Mouse (Mus musculus) bone marrow, adult 2 months (tissue): ENCODE results near the gene Hmcn2. TPM values are rescaled to one million over a fixed set of nuclear protein-coding genes. Genes with fewer than 3 reads are reported as not detected.

Experiments used
- H3K27ac ChIP-seq: fragments of 200-500 bp; 2 replicates; pipeline ENCODE4 v1.5.1; 2012; ENCODE audit warnings: low read depth, mild to moderate bottlenecking, control low read depth, inconsistent platforms, low read length; ENCODE audit not compliant: control insufficient read depth, poor library complexity, insufficient read depth
- H3K4me1 ChIP-seq: fragments of 200-500 bp; 2 replicates; pipeline ENCODE4 v1.6.1; 2011; ENCODE audit warnings: low read length; ENCODE audit not compliant: control insufficient read depth, insufficient read depth
- H3K4me3 ChIP-seq: fragments of 200-500 bp; replicated peaks from 2 replicates; pipeline ENCODE3; 2011; ENCODE audit warnings: mild to moderate bottlenecking, low read depth, low read length, control low read depth; ENCODE audit not compliant: control insufficient read depth
- CTCF ChIP-seq: fragments of 200-500 bp; IDR thresholded peaks from 2 replicates; pipeline ENCODE4 v1.5.1; 2011; ENCODE audit warnings: low read length, control low read depth; ENCODE audit not compliant: control insufficient read depth, insufficient read depth
- POLR2A ChIP-seq: fragments of 200-500 bp; IDR thresholded peaks from 2 replicates; pipeline ENCODE4 v1.6.1; 2011; ENCODE audit warnings: low read depth, mild to moderate bottlenecking, control low read depth, low read length, borderline replicate concordance; ENCODE audit not compliant: control insufficient read depth
- WGBS: fragments of 180-500 bp; shearing (Covaris S2); methylation state at CpG from one replicate; pipeline ENCODE4 v1.1.7; 2018; 5-methylcytosine and 5-hydroxymethylcytosine counted together
- polyA plus RNA-seq: library from polyadenylated mRNA; stranded (reverse); fragments of >200 nt; gene quantifications from 2 replicates; pipeline ENCODE4 v1.2.4, GENCODE M21; 2011; ENCODE audit warnings: low replicate concordance; ENCODE audit not compliant: missing spikeins, insufficient read depth, insufficient read length

Hmcn2 gene
- polyA plus RNA-seq, 1 experiment, result 1.6 TPM

GRCm38 (mm10) chr2:31297602-31298268 is 16.5 kb upstream of the Hmcn2 start:
- H3K4me1 ChIP-seq, result no peaks in the 10 kb centered on the region; the same call in 1 of the 2 replicates
- H3K4me3 ChIP-seq, result peak overlapping the region; percentile 69
- 10% methylated on average over 17 of the region's 17 CpGs for WGBS
- no peak for TF ChIP-seq POLR2A
- TF ChIP-seq CTCF, result no peak
- H3K27ac ChIP-seq, result no peak overlapping the region

- Histone ChIP-seq H3K4me1 (no peaks in the 10 kb centered on the region; the same call in 1 of the 2 replicates), H3K4me3 (no peak overlapping the region), H3K27ac (no peak overlapping the region)
- WGBS, result 58% methylated on average over 4 of the region's 4 CpGs
- TF ChIP-seq POLR2A (no peak), CTCF (no peak)
Measured at GRCm38 (mm10) chr2:31298814-31299213, 15.4 kb upstream of the Hmcn2 start.

- no peak overlapping the region for H3K4me3 ChIP-seq
- H3K4me1 ChIP-seq, result no peaks in the 10 kb centered on the region; the same call in none of the 2 replicates
- WGBS, result 20% methylated on average over 4 of the region's 4 CpGs
- no peak for TF ChIP-seq POLR2A
- TF ChIP-seq CTCF, result no peak
- no peak overlapping the region for H3K27ac ChIP-seq
Measured at GRCm38 (mm10) chr2:31299266-31299665, 14.9 kb upstream of the Hmcn2 start.

GRCm38 (mm10) chr2:31299996-31300395 is 14.2 kb upstream of the Hmcn2 start:
- TF ChIP-seq POLR2A (no peak), CTCF (no peak)
- Histone ChIP-seq H3K27ac (no peak overlapping the region), H3K4me3 (no peak overlapping the region), H3K4me1 (no peaks in the 10 kb centered on the region; the same call in none of the 2 replicates)
- WGBS, result 76% methylated on average over 10 of the region's 10 CpGs

- Histone ChIP-seq H3K27ac (no peak overlapping the region), H3K4me1 (no peaks in the 10 kb centered on the region; the same call in none of the 2 replicates), H3K4me3 (no peak overlapping the region)
- TF ChIP-seq POLR2A (no peak), CTCF (no peak)
- 74% methylated on average over 9 of the region's 9 CpGs for WGBS
Measured at GRCm38 (mm10) chr2:31303177-31303576, 11.0 kb upstream of the Hmcn2 start.

- no peaks in the 10 kb centered on the region; the same call in 1 of the 2 replicates for H3K4me1 ChIP-seq
- no peak overlapping the region for H3K27ac ChIP-seq
- no peak overlapping the region for H3K4me3 ChIP-seq
- 57% methylated on average over 9 of the region's 9 CpGs for WGBS
- TF ChIP-seq POLR2A (no peak), CTCF (no peak)
Measured at GRCm38 (mm10) chr2:31304191-31304590, 10.0 kb upstream of the Hmcn2 start.

- Histone ChIP-seq H3K4me1 (no peaks in the 10 kb centered on the region; the same call in 1 of the 2 replicates), H3K27ac (no peak overlapping the region), H3K4me3 (no peak overlapping the region)
- 82% methylated on average over 22 of the region's 22 CpGs for WGBS
- TF ChIP-seq CTCF (no peak), POLR2A (no peak)
Measured at GRCm38 (mm10) chr2:31304801-31305665, 9.2 kb upstream of the Hmcn2 start.

- TF ChIP-seq POLR2A (no peak), CTCF (peak; percentile 75)
- 36% methylated on average over 4 of the region's 4 CpGs for WGBS
- no peak overlapping the region for H3K4me3 ChIP-seq
- no peaks in the 10 kb centered on the region; the same call in 1 of the 2 replicates for H3K4me1 ChIP-seq
- no peak overlapping the region for H3K27ac ChIP-seq
Measured at GRCm38 (mm10) chr2:31305684-31306083, 8.5 kb upstream of the Hmcn2 start.
